Mouse (Mus musculus) MEL (cell line): ENCODE measurements around the gene Erp29. TPM values are rescaled to one million over a fixed set of nuclear protein-coding genes. Genes with fewer than 3 reads are reported as not detected.

Experiments used
- DNase-seq: peaks from one replicate; pipeline ENCODE4 v3.0.0; 2011; ENCODE audit warnings: low read depth, low spot score
- H3K27ac ChIP-seq: 2 replicates; pipeline ENCODE4 v1.5.1; 2012; ENCODE audit warnings: low read depth, mild to moderate bottlenecking, control low read depth, low read length, moderate library complexity; ENCODE audit not compliant: control insufficient read depth
- H3K27me3 ChIP-seq, 2 experiments: fragments of 150-350 bp in 1 of 2; sonication (generic) in 1 of 2; 2 replicates each; pipeline ENCODE4 v1.6.1; 2012; ENCODE audit warnings: low read length in 2 of 2, mild to moderate bottlenecking in 2 of 2, improper control_type of control experiment in 1 of 2, moderate library complexity in 1 of 2; ENCODE audit not compliant: insufficient read depth in 2 of 2, control insufficient read depth in 1 of 2
- H3K36me3 ChIP-seq, 2 experiments: 2 replicates each; pipeline ENCODE4 v1.6.1; 2012 to 2014; ENCODE audit warnings: low read length in 2 of 2, improper control_type of control experiment in 1 of 2, inconsistent platforms in 1 of 2, mild to moderate bottlenecking in 1 of 2; ENCODE audit not compliant: insufficient read depth in 2 of 2, control insufficient read depth in 1 of 2
- H3K4me1 ChIP-seq, 2 experiments: fragments of 150-350 bp in 1 of 2; sonication (generic) in 1 of 2; 2 replicates each; pipeline ENCODE4 v1.6.1; 2012; ENCODE audit warnings: low read length in 2 of 2, improper control_type of control experiment in 1 of 2, mild to moderate bottlenecking in 1 of 2; ENCODE audit not compliant: insufficient read depth in 2 of 2, control insufficient read depth in 1 of 2
- H3K4me3 ChIP-seq, 2 experiments: fragments of 150-350 bp in 1 of 2; sonication (generic) in 1 of 2; 2 replicates each; pipeline ENCODE4 v1.5.1; 2012; ENCODE audit warnings: low read depth in 2 of 2, low read length in 2 of 2, mild to moderate bottlenecking in 2 of 2, moderate library complexity in 2 of 2, control low read depth in 1 of 2, improper control_type of control experiment in 1 of 2; ENCODE audit not compliant: control insufficient read depth in 1 of 2, insufficient read depth in 1 of 2
- H3K79me2 ChIP-seq: 2 replicates; pipeline ENCODE4 v1.6.1; 2012; ENCODE audit warnings: mild to moderate bottlenecking, low read length, moderate library complexity; ENCODE audit not compliant: control insufficient read depth, poor library complexity, insufficient read depth
- H3K9ac ChIP-seq: 2 replicates; pipeline ENCODE4 v1.6.1; 2012; ENCODE audit warnings: low read depth, mild to moderate bottlenecking, control low read depth, low read length, moderate library complexity; ENCODE audit not compliant: control insufficient read depth, poor library complexity, severe bottlenecking
- H3K9me3 ChIP-seq: fragments of 150-350 bp; sonication (generic); replicated peaks from 2 replicates; pipeline ENCODE4 v1.6.1; 2012; ENCODE audit warnings: mild to moderate bottlenecking, low read length, improper control_type of control experiment, moderate library complexity; ENCODE audit not compliant: insufficient read depth
- CHD2 ChIP-seq: IDR thresholded peaks from 2 replicates; pipeline ENCODE4 v1.6.1; 2011; ENCODE audit warnings: low read length, improper control_type of control experiment
- E2F4 ChIP-seq: IDR thresholded peaks from 2 replicates; pipeline ENCODE4 v1.6.1; 2011; ENCODE audit warnings: low read depth, low read length, improper control_type of control experiment, borderline replicate concordance
- ELF1 ChIP-seq: IDR thresholded peaks from 2 replicates; pipeline ENCODE4 v1.6.1; 2014; ENCODE audit warnings: low read depth, mild to moderate bottlenecking, inconsistent platforms, low read length, improper control_type of control experiment, moderate library complexity
- EP300 ChIP-seq, 2 experiments: IDR thresholded peaks; 2 replicates each; pipeline ENCODE4 v1.6.1; 2011; ENCODE audit warnings: improper control_type of control experiment in 2 of 2, low read length in 2 of 2, low read depth in 1 of 2, mild to moderate bottlenecking in 1 of 2
- GABPA ChIP-seq: IDR thresholded peaks from 2 replicates; pipeline ENCODE4 v1.6.1; 2012; ENCODE audit warnings: low read depth, mild to moderate bottlenecking, inconsistent platforms, low read length, improper control_type of control experiment, moderate library complexity
- GATA1 ChIP-seq: IDR thresholded peaks from 2 replicates; pipeline ENCODE4 v1.6.1; 2011; ENCODE audit warnings: low read depth, low read length, improper control_type of control experiment
- HCFC1 ChIP-seq: IDR thresholded peaks from 2 replicates; pipeline ENCODE4 v1.6.1; 2012; ENCODE audit warnings: low read depth, mild to moderate bottlenecking, inconsistent platforms, low read length, improper control_type of control experiment, moderate library complexity
- KAT2A ChIP-seq: conservative IDR thresholded peaks from 2 replicates; pipeline ENCODE4 v1.6.1; 2012; ENCODE audit warnings: low read depth, low read length, improper control_type of control experiment, inconsistent platforms
- MAFK ChIP-seq: IDR thresholded peaks from 2 replicates; pipeline ENCODE4 v1.6.1; 2011; ENCODE audit warnings: low read depth, mild to moderate bottlenecking, low read length, improper control_type of control experiment, borderline replicate concordance
- MAZ ChIP-seq: IDR thresholded peaks from 2 replicates; pipeline ENCODE4 v1.6.1; 2012; ENCODE audit warnings: low read depth, mild to moderate bottlenecking, inconsistent platforms, low read length, improper control_type of control experiment
- MXI1 ChIP-seq: IDR thresholded peaks from 2 replicates; pipeline ENCODE4 v1.6.1; 2011; ENCODE audit warnings: mild to moderate bottlenecking, low read depth, low read length, improper control_type of control experiment
- MYC ChIP-seq: IDR thresholded peaks from 2 replicates; pipeline ENCODE4 v1.6.1; 2011; ENCODE audit warnings: low read depth, mild to moderate bottlenecking, low read length, improper control_type of control experiment, moderate library complexity
- NELFE ChIP-seq: IDR thresholded peaks from 2 replicates; pipeline ENCODE4 v1.6.1; 2011; ENCODE audit warnings: low read depth, low read length, improper control_type of control experiment
- NRF1 ChIP-seq: IDR thresholded peaks from 2 replicates; pipeline ENCODE4 v1.6.1; 2014; ENCODE audit warnings: low read depth, mild to moderate bottlenecking, inconsistent platforms, low read length, improper control_type of control experiment, moderate library complexity; ENCODE audit not compliant: poor library complexity, insufficient read depth, severe bottlenecking
- POLR2A ChIP-seq, 2 experiments: IDR thresholded peaks; 2 replicates each; pipeline ENCODE4 v1.6.1; 2011 to 2012; ENCODE audit warnings: low read length in 2 of 2, mild to moderate bottlenecking in 2 of 2, control low read depth in 1 of 2, improper control_type of control experiment in 1 of 2, low read depth in 1 of 2, moderate library complexity in 1 of 2; ENCODE audit not compliant: control insufficient read depth in 1 of 2, insufficient read depth in 1 of 2, poor library complexity in 1 of 2
- RAD21 ChIP-seq: IDR thresholded peaks from 2 replicates; pipeline ENCODE4 v1.6.1; 2011; ENCODE audit warnings: mild to moderate bottlenecking, low read depth, low read length, improper control_type of control experiment
- RCOR1 ChIP-seq: IDR thresholded peaks from 2 replicates; pipeline ENCODE4 v1.6.1; 2012; ENCODE audit warnings: low read depth, mild to moderate bottlenecking, inconsistent platforms, low read length, improper control_type of control experiment
- SIN3A ChIP-seq: IDR thresholded peaks from 2 replicates; pipeline ENCODE4 v1.6.1; 2012; ENCODE audit warnings: low read length, improper control_type of control experiment, inconsistent platforms
- TAL1 ChIP-seq: IDR thresholded peaks from 2 replicates; pipeline ENCODE4 v1.6.1; 2012; ENCODE audit warnings: mild to moderate bottlenecking, inconsistent platforms, low read length, moderate library complexity, mixed read lengths
- TBP ChIP-seq: IDR thresholded peaks from 2 replicates; pipeline ENCODE4 v1.8.0; 2011; ENCODE audit warnings: low read depth, low read length, improper control_type of control experiment
- TCF12 ChIP-seq: IDR thresholded peaks from 2 replicates; pipeline ENCODE4 v1.6.1; 2014; ENCODE audit warnings: low read depth, mild to moderate bottlenecking, inconsistent platforms, low read length, improper control_type of control experiment, moderate library complexity
- USF1 ChIP-seq: IDR thresholded peaks from 2 replicates; pipeline ENCODE4 v1.6.1; 2014; ENCODE audit warnings: low read depth, mild to moderate bottlenecking, inconsistent platforms, low read length, improper control_type of control experiment, moderate library complexity
- USF2 ChIP-seq, 2 experiments: IDR thresholded peaks; 2 replicates each; pipeline ENCODE4 v1.6.1; 2011 to 2012; ENCODE audit warnings: improper control_type of control experiment in 2 of 2, low read length in 2 of 2, borderline replicate concordance in 1 of 2, inconsistent platforms in 1 of 2, low read depth in 1 of 2, mild to moderate bottlenecking in 1 of 2; ENCODE audit not compliant: insufficient read depth in 1 of 2
- ZC3H11A ChIP-seq: IDR thresholded peaks from 2 replicates; pipeline ENCODE4 v1.6.1; 2012; ENCODE audit warnings: low read depth, mild to moderate bottlenecking, inconsistent platforms, low read length, improper control_type of control experiment
- ZMIZ1 ChIP-seq: IDR thresholded peaks from 2 replicates; pipeline ENCODE4 v1.6.1; 2012; ENCODE audit warnings: low read depth, mild to moderate bottlenecking, inconsistent platforms, low read length, improper control_type of control experiment, moderate library complexity
- polyA plus RNA-seq, 2 experiments: library from polyadenylated mRNA; stranded (reverse) in 1 of 2; unstranded in 1 of 2; fragments of >175 nt in 1 of 2; fragments of >200 nt in 1 of 2; gene quantifications; 2 replicates each; pipeline versions ENCODE4 v1.2.1 to v1.2.4; 2012; ENCODE audit warnings: low replicate concordance in 2 of 2, low read depth in 1 of 2; ENCODE audit not compliant: insufficient read length in 2 of 2, insufficient read depth in 1 of 2, missing spikeins in 1 of 2
- total RNA-seq: library from RNA; depleted of rRNA; stranded (reverse); fragments of 300-350 nt; gene quantifications from 2 replicates; pipeline ENCODE4 v1.2.3, GENCODE M21; 2012

The Erp29 gene
- total and polyA plus RNA-seq, 3 experiments, result 167 to 244 TPM; not detected in 1

- peaks cover 0 to 14% of the 10 kb centered on the region in 2 experiments; a peak in 2 of 4 replicates for H3K36me3 ChIP-seq
- DNase-seq, result peak; percentile 96
- peak within 1 kb of the TSS; percentile 86 for H3K9ac ChIP-seq
- peak; percentile 11; the same call in 1 of the 2 replicates for TF ChIP-seq MAZ
- TF ChIP-seq ELF1, result 0 out of 2 replicates have a peak, but pooled peaks have one; percentile 22
- TF ChIP-seq RCOR1, result no peak
- 0 out of 2 replicates have a peak, but pooled peaks have one; percentile 37 for TF ChIP-seq ZMIZ1
- no peak for TF ChIP-seq GABPA
- no peak for TF ChIP-seq MAFK
- TF ChIP-seq USF2 (IDR thresholded peaks at IDR 0.05; ENCODE audit: borderline replicate concordance in 1 of 2, insufficient read depth in 1 of 2, low read depth in 1 of 2, low read length in 2 of 2), result no peak
- peak in 1 of 2 experiments; percentile 57; a peak in 1 of 4 replicates for TF ChIP-seq POLR2A (IDR thresholded peaks at IDR 0.05; ENCODE audit: control insufficient read depth in 1 of 2, insufficient read depth in 1 of 2, low read depth in 1 of 2, low read length in 2 of 2, poor library complexity in 1 of 2)
- TF ChIP-seq ZC3H11A, result no peak
- peak; percentile 11; the same call in 1 of the 2 replicates for TF ChIP-seq TCF12
- TF ChIP-seq TBP, result 0 out of 2 replicates have a peak, but pooled peaks have one; percentile 19
- no peak for TF ChIP-seq E2F4
- no peak for TF ChIP-seq EP300 (IDR thresholded peaks at IDR 0.05; ENCODE audit: low read depth in 1 of 2, low read length in 2 of 2)
- no peak for TF ChIP-seq USF1
- TF ChIP-seq NELFE, result no peak
- no peak for TF ChIP-seq TAL1
- no peak for TF ChIP-seq CHD2
- TF ChIP-seq MYC, result no peak
- TF ChIP-seq RAD21, result no peak
- peak; percentile 24; the same call in 1 of the 2 replicates for TF ChIP-seq SIN3A
- TF ChIP-seq NRF1, result no peak
- TF ChIP-seq KAT2A, result no peak
- TF ChIP-seq HCFC1, result no peak; the same call in none of the 2 replicates
- TF ChIP-seq GATA1, result no peak
- peak; percentile 65 for TF ChIP-seq MXI1
- peaks cover 2 to 16% of the 10 kb centered on the region in 2 experiments; a peak in 3 of 4 replicates for H3K4me1 ChIP-seq
- no peaks in the 10 kb centered on the region for H3K9me3 ChIP-seq
- peaks cover 3% of the 10 kb centered on the region; the same call in 1 of the 2 replicates for H3K79me2 ChIP-seq
- no peaks in the 10 kb centered on the region for H3K27me3 ChIP-seq
- H3K4me3 ChIP-seq, result peak within 1 kb of the TSS; percentile 80 to 100
- peak within 1 kb of the TSS; percentile 75 for H3K27ac ChIP-seq
These were observed 66.7 kb downstream of the Erp29 start, which contains the start of gene Trafd1 for GRCm38 (mm10) chr5:121385461-121386119. TSS of gene Trafd1 (minus strand) at chr5:121385632.
